Mouse (Mus musculus) stomach, postnatal 0 days (tissue): Measurements from ENCODE around the gene Arl8b. TPM values are rescaled to one million over a fixed set of nuclear protein-coding genes. Genes with fewer than 3 reads are reported as not detected.
A peak's percentile ranks its signal among the peaks of the same experiment; 100 is the strongest.

Experiments
- ATAC-seq: fragments of 200-750 bp; cut with Nextera tagmentation; 2 replicates; pipeline ENCODE4 v1.8.0; 2017; ENCODE audit not compliant: low FRiP score, low TSS enrichment
- DNase-seq: peaks from one replicate; pipeline ENCODE4 v3.0.0-alpha.2; 2016; ENCODE audit warnings: low spot score
- H3K27ac ChIP-seq: fragments of 300-500 bp; sonication (generic); replicated peaks from 2 replicates; pipeline ENCODE4 v1.5.1; 2014; ENCODE audit warnings: mild to moderate bottlenecking, control low read depth
- H3K27me3 ChIP-seq: fragments of 300-500 bp; sonication (generic); 2 replicates; pipeline ENCODE4 v1.6.1; 2014; ENCODE audit warnings: low read length; ENCODE audit not compliant: control insufficient read depth, insufficient read depth
- H3K36me3 ChIP-seq: fragments of 300-500 bp; sonication (generic); 2 replicates; pipeline ENCODE4 v1.6.1; 2014; ENCODE audit warnings: low read length, mixed read lengths; ENCODE audit not compliant: control insufficient read depth, insufficient read depth
- H3K4me1 ChIP-seq: fragments of 300-500 bp; sonication (generic); replicated peaks from 2 replicates; pipeline ENCODE4 v1.6.1; 2014; ENCODE audit warnings: antibody characterized with exemption; ENCODE audit not compliant: control insufficient read depth, insufficient read depth
- H3K4me2 ChIP-seq: fragments of 300-500 bp; sonication (generic); replicated peaks from 2 replicates; pipeline ENCODE4 v1.6.1; 2014; ENCODE audit warnings: low read depth, mild to moderate bottlenecking, control low read depth, moderate library complexity
- H3K4me3 ChIP-seq: fragments of 300-500 bp; sonication (generic); 2 replicates; pipeline ENCODE4 v1.5.1; 2014; ENCODE audit warnings: low read depth, low read length, control low read depth
- H3K9ac ChIP-seq: fragments of 300-500 bp; sonication (generic); 2 replicates; pipeline ENCODE4 v1.6.1; 2014; ENCODE audit warnings: mild to moderate bottlenecking, low read length, control low read depth, mixed read lengths
- H3K9me3 ChIP-seq: fragments of 300-500 bp; sonication (generic); 2 replicates; pipeline ENCODE4 v1.6.1; 2016; ENCODE audit warnings: low read length; ENCODE audit not compliant: control insufficient read depth
- CTCF ChIP-seq: IDR thresholded peaks from 2 replicates; pipeline ENCODE4 v1.5.1; 2016; ENCODE audit warnings: antibody characterized with exemption, low read depth, mild to moderate bottlenecking, moderate library complexity
- EP300 ChIP-seq: optimal IDR thresholded peaks from 2 replicates; pipeline ENCODE3; 2016; ENCODE audit warnings: antibody characterized with exemption
- WGBS: fragments of 180-500 bp; shearing (Covaris S2); extraction: QIAGEN DNeasy Blood & Tissue Kit; methylation state at CpG from one replicate; pipeline ENCODE4 v1.1.7; 2014; 5-methylcytosine and 5-hydroxymethylcytosine counted together
- polyA plus RNA-seq: library from polyadenylated mRNA; unstranded; fragments of >200 nt; fragmentation: Nextera tagmentation; extraction: Ambion mirVana; gene quantifications from 2 replicates; pipeline ENCODE4 v1.2.1, GENCODE M21; 2015

Gene Arl8b
- polyA plus RNA-seq, 1 experiment from 2014 or later, result 57.5 TPM

DNA sequence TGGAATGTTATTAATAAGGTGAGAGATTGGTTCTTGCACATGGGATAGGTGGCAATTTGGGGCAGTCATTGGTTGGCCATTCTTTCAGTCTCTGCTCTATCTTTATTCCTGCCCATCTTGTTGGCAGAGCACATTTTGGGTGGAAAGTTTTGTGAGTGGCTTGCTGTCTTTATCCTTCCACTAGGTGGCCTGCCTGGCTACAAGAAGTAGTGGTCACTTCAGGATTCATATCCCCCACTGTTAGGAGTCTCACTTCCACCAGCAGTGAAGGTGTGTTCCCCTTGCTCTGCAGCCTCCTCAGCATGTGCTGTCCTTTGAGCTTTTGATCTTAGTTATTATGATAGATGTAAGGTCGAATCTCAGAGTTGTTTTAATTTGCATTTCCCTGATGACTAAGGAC is 25.9 kb downstream of the Arl8b start:
- no peaks in the 10 kb centered on the region for H3K36me3 ChIP-seq
- DNase-seq, result no peak
- 73% methylated on average over 1 of the region's 1 CpGs for WGBS

DNA sequence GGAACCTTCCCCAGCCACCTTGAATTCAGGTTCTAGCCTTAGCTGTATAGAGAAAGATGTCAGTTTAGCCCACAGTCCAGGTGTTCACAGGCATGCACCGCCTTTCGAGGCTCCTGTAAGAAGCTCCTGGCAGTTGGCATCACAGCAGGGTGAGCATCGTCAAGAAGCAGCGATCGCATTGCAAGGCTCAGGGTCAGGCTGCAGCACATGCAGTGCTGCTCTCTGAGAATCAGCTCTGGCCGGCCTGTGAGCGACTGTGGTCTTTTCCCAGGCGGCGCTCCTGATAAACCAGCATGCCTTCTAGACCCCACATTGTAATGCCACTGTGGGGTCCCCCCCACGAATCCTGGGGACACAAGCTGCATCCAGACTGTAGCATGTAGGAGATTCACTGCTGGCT is 27.3 kb downstream of the Arl8b start:
- H3K4me2 ChIP-seq, result no peak overlapping the region
- no peaks in the 10 kb centered on the region for H3K36me3 ChIP-seq
- H3K9ac ChIP-seq, result no peak overlapping the region
- no peak overlapping the region for H3K27ac ChIP-seq
- H3K27me3 ChIP-seq, result no peaks in the 10 kb centered on the region
- no peaks in the 10 kb centered on the region for H3K9me3 ChIP-seq
- TF ChIP-seq EP300 (no peak), CTCF (no peak)
- DNase-seq (no peak), ATAC-seq (no peak)
- no peaks in the 10 kb centered on the region for H3K4me1 ChIP-seq
- 75% methylated on average over 10 of the region's 10 CpGs for WGBS
- no peak overlapping the region for H3K4me3 ChIP-seq

More for the DNA sequence above, 25.9 kb downstream of the Arl8b start:
- Histone ChIP-seq H3K27me3 (no peaks in the 10 kb centered on the region), H3K4me3 (no peak overlapping the region), H3K27ac (no peak overlapping the region), H3K4me2 (no peak overlapping the region), H3K9me3 (no peaks in the 10 kb centered on the region), H3K4me1 (no peaks in the 10 kb centered on the region), H3K9ac (no peak overlapping the region)
- TF ChIP-seq CTCF (peak; percentile 38), EP300 (no peak)
- no peak for ATAC-seq

DNA sequence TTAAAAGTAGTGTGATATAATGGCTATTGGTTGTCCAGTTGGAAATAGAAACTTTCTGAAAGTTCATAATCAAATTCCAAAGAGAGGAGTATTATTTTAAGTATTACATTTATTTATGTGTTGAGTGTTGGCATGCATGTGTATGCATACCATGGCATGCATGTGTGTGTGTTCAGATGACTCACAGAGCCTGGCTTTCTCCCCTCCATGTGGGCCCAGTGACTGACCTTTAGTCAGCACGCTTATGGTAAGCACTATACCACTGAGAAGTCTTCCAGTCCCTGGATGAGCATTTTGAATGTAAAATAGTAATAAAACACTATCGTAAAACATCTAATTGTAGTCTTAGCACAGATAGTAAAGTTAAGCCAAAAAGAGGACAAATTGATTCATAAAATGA is 29.2 kb downstream of the Arl8b start:
- no peak overlapping the region for H3K4me2 ChIP-seq
- H3K36me3 ChIP-seq, result no peaks in the 10 kb centered on the region; the same call in 1 of the 2 replicates
- H3K27ac ChIP-seq, result no peak overlapping the region
- TF ChIP-seq EP300 (no peak), CTCF (no peak)
- H3K4me3 ChIP-seq, result no peak overlapping the region
- H3K9ac ChIP-seq, result no peak overlapping the region
- ATAC-seq (no peak), DNase-seq (no peak)
- H3K4me1 ChIP-seq, result no peaks in the 10 kb centered on the region
- 81% methylated on average over 2 of the region's 2 CpGs for WGBS
- H3K27me3 ChIP-seq, result no peaks in the 10 kb centered on the region
- no peaks in the 10 kb centered on the region for H3K9me3 ChIP-seq

DNA sequence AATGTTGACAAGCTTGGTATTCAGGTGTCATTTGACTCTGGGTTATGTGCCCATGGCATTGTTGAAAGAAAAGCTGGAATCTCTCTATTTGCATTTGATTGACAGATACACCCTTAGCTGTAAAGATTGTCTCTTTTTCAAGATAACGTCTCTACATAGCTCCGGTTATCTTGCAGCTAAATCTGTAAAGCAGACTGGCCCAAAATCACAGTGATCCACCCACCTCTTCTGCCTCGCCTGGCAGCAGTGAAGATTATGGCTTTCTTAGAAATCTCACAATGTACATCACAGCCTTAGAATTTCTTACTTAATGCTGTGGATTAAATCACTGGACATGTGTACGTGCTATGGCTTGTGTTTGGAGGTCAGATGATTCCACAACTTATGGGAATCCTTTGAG is 34.6 kb downstream of the Arl8b start:
- H3K27ac ChIP-seq, result no peak overlapping the region
- no peaks in the 10 kb centered on the region for H3K27me3 ChIP-seq
- H3K4me1 ChIP-seq, result no peaks in the 10 kb centered on the region
- TF ChIP-seq EP300 (no peak), CTCF (no peak)
- no peak overlapping the region for H3K9ac ChIP-seq
- no peak overlapping the region for H3K4me3 ChIP-seq
- H3K9me3 ChIP-seq, result no peaks in the 10 kb centered on the region
- WGBS, result 66% methylated on average over 4 of the region's 4 CpGs
- ATAC-seq (no peak), DNase-seq (no peak)
- H3K36me3 ChIP-seq, result peaks cover 12% of the 10 kb centered on the region
- H3K4me2 ChIP-seq, result no peak overlapping the region

DNA sequence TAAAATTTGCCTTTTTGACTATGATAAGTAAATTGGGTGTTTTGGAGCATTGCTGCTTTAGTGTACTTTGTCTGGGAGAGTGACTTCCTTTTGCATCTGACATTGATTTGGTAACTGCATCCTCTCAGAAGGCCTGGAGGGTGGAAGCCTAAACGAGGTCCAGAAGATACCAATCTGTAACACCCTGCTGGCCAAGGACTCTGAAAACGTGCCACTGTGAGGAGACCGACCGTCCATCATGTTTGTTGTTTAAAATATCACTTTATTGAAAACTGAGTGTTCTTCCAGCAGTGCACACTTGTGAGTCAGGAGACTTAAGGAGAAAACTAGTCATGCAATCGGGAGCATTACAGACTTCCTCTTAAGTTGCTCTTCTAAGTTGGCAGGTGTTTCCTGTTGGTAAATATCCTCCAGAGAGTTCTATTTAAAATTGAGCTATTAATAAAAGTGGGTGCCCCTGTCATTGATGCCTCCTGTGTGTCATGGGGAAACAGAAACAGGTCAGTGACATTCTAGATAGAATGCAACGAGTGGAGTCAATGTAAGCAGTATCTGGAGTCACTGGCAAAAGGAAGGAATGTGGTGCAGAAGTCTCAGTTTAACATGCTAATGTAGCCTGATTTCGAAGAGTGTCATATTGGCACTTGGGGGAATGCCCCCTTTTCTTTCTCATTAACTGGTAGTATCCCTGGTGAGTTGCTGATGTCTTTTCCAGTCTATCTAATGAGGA is 42.1 kb downstream of the Arl8b start:
- TF ChIP-seq CTCF, result no peak
- TF ChIP-seq EP300, result no peak
- ATAC-seq (no peak), DNase-seq (no peak)
- 69% methylated on average over 7 of the region's 7 CpGs for WGBS
- Histone ChIP-seq H3K27me3 (no peaks in the 10 kb centered on the region), H3K36me3 (peaks cover 19% of the 10 kb centered on the region; the same call in 1 of the 2 replicates), H3K4me3 (no peak overlapping the region), H3K9ac (no peak overlapping the region), H3K9me3 (no peaks in the 10 kb centered on the region), H3K4me2 (no peak overlapping the region), H3K4me1 (no peaks in the 10 kb centered on the region; the same call in 1 of the 2 replicates), H3K27ac (no peak overlapping the region)

DNA sequence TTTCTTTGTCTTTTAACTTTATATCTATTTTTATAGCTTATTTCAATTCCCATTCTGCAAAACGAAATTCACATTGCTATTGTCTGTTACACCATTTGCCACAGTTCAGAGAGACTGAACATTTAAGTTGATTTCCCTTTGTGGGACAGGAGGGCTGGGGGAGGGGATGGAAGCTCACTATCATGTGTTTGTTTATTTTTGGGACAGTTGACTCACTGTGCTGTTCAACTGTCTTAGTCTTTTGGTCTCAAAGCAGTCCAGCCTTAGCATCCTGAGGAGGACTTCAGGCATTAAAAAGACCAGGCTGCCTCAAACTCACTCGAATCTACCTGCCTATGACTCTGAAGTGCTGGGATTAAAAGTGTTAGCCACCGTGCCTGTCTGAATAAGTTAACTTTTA is 43.2 kb downstream of the Arl8b start:
- TF ChIP-seq CTCF (no peak), EP300 (no peak)
- no peaks in the 10 kb centered on the region for H3K9me3 ChIP-seq
- no peaks in the 10 kb centered on the region for H3K27me3 ChIP-seq
- H3K4me1 ChIP-seq, result no peaks in the 10 kb centered on the region; the same call in 1 of the 2 replicates
- ATAC-seq, result no peak
- DNase-seq, result no peak
- H3K4me3 ChIP-seq, result no peak overlapping the region
- WGBS, result 74% methylated on average over 3 of the region's 3 CpGs
- peaks cover 18% of the 10 kb centered on the region; the same call in 1 of the 2 replicates for H3K36me3 ChIP-seq
- H3K4me2 ChIP-seq, result no peak overlapping the region
- H3K27ac ChIP-seq, result no peak overlapping the region
- no peak overlapping the region for H3K9ac ChIP-seq
